Mouse (Mus musculus): Measurements from ENCODE around the gene Tmem131l. TPM values are rescaled to one million over a fixed set of nuclear protein-coding genes. Genes with fewer than 3 reads are reported as not detected.
A peak's percentile ranks its signal among the peaks of the same experiment; 100 is the strongest.

Gene Tmem131l
- total and polyA plus RNA-seq, 3 experiments: 25.9 to 48.2 (median 26.6) TPM

GRCm38 (mm10) chr3:83978497-83979410 is 61.2 kb downstream of the Tmem131l start:
- DNase-seq: no peak

- DNase-seq: no peak
These were observed 62.2 kb downstream of the Tmem131l start for GRCm38 (mm10) chr3:83977817-83978216.

DNA sequence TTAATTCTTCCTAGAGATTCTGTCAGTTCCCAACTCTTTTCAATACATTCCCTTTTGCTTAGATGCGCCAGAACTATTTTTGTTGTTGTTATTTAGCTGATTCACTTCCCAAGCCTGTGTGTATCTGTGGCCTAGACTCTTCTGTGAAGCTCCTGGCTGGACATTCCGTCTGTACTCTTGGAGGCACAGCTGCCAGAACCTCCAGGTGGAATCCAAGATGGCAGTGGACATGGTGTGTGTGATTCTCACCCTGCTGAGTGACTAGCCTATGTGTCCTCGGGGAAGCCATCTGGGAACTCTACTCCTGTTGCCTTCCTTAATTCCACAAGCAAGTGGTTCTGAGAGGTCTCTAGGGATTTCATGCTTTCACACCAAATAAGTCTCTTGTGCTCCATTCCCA is 63.8 kb downstream of the Tmem131l start:
- no peak for DNase-seq

GRCm38 (mm10) chr3:83973339-83973738 is 66.6 kb downstream of the Tmem131l start:
- no peak for DNase-seq

DNA sequence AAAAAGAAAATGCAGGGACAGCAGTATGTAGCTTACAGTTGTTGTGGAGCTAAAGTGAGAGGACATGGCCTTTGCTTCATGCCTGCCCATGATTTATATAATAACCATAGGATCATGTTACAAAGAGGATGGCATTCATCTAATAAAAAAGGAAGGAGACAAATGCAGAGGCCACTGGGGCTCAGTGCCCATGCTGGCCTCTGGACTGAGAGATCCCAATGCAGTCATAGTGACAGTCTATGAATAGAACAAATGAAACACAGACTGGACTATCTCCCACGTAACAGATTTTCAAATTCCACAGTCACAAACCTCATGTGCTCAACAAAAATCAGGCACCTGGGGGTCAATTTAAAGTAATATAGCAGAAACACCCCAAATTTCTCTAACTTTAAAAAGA is 69.3 kb downstream of the Tmem131l start:
- no peak for DNase-seq

DNA sequence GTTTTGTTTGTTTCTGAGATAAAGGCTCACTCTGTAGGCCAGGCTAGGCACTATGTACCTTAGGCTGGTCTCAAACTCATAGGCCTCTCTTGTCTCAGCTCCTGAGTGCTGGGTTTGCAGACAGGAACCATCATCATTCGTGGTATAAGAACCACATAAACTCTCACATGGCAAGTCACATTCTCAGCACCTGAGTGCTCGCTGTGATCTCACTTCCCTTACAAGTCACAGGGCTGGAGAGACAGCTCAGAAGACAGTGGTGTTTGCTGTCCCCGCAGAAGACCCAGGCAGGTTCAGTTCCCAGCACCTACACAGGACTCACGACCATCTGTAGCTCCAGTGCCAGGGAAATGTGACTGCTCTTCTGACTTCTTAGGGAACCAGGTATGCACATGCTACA is 70.9 kb downstream of the Tmem131l start:
- DNase-seq: no peak

DNA sequence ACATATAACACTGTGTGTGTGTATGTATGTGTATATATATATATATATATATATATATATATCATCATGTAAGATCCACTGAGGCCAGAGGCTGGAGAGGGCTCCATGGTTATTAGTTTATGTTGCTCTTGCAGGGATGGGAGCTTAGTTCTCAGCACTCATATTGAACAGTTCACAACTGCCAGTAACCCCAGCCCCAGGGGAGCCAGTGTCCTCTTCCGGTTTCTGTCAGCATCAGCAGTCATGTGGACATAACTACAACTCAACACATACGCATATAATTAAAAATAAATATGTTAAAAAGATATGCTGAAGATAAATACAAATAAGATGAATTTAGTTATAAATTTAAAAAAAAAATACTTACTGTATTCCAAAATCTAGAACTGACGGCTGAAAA is 72.2 kb downstream of the Tmem131l start:
- DNase-seq: no peak

GRCm38 (mm10) chr3:83965333-83965732 is 74.6 kb downstream of the Tmem131l start:
- DNase-seq: no peak

GRCm38 (mm10) chr3:83963705-83964104 is 76.3 kb downstream of the Tmem131l start:
- DNase-seq: no peak

GRCm38 (mm10) chr3:83962571-83962970 is 77.4 kb downstream of the Tmem131l start:
- DNase-seq: no peak

GRCm38 (mm10) chr3:83962076-83962475 is 77.9 kb downstream of the Tmem131l start:
- no peak for DNase-seq

DNA sequence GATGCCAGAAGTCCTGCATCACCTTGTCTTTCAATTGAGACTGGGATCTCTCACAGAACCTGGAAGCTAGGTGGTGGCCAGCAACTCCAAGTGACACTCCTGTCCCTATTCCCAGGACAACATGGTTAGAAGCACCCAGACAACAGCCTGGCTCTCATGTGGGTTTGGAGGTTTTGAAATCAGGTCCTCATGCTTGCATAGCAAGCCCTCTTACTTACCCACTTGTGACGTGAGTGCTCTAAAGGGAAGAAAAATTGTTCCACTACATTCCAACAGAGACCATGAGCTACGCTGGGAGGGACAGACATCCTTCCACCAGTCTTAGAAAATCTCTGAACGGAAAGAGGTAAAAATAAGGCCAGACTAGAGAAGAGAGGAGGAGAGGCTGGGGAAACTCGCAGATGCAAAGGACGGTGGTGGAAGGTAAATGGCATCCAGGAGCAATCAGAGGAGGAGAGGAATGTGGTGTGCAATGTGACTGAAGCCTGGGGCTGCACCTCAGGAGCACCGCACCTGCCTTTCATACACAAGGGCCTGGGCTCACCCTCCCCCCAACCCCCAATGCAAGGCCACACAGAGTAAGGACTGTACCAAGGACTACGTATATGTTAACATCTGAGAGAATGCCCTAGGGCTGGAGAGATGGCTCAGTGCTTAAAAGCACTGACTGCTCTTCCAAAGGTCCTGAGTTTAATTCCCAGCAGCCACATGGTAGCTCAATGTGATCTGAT is 80.9 kb downstream of the Tmem131l start:
- DNase-seq: no peak

GRCm38 (mm10) chr3:83953879-83954278 is 86.1 kb downstream of the Tmem131l start:
- DNase-seq: no peak

DNA sequence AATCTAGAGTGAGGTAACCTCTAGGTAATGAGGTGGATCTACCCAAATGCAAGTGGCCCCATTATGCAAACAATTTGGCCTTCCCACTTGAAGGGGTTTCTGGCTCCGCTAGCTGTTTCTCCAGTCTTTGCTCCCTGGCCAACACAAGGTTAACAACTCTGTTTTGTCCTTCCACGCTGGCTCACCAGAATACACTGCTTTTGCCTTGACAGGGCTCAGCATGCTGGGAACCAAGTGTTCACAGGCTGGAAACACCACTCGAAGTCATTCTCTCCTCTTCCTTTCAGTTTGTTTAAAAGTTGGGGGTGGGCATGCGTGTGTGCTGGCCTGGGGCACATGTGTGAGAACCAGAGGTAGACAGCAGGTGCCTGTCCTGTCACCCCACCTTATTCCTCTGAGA is 91.2 kb downstream of the Tmem131l start:
- DNase-seq: peak; percentile 47

DNA sequence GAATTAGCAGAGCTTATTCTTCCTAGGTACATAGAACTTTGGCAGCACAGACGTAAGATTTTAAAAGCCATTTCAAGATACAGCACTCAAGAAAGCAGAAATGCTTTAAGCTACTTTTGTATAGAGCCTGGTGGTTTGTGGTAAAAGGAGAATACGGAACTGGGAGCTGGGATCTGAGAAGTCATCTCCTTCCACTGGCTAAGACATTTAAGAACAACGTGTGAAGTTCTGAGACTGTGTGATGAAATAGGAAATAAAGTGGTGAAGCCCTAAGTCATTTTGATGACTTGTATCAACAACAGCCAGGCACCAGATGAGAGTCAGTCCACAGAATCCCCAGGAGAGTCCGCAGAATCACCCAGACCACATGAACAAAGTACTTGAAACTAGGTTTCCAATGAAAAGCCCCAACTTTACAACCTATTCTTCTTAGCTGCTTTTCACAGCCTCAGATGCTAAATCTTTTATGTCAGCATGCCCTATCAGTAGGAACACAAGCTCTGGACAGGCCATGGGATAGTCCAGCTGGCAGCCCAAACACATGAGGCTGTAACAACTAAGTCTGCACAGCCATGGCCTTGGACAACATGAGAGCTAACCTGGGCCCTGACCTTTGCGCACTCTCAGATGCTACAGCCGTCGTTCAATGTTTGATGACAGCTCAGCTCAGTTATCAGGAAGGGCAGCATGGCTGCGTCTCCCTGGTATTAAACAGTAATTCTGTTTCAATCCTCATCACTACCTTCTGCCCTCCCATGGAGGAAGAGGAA is 92.3 kb downstream of the Tmem131l start:
- peak; percentile 46 for DNase-seq

DNA sequence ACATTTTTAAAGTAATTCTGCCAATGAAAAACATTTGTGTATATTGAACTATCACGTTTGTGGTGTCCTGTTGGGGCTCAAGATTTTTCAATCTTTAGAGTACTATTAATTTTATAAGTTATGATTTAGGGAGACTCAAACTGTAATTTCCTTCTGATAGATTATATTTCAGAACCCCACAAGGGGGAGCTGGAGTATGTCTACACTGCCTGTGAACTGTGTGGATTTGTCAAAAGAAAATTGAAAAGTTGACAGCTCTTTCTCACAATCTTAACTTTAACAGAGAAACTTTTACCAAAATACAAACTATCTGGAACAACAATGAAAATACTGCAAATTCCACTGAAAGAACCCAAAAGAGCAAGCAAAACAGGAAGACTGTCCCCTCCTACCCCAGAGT is 93.1 kb downstream of the Tmem131l start:
- DNase-seq: no peak

GRCm38 (mm10) chr3:83943691-83944090 is 96.3 kb downstream of the Tmem131l start:
- DNase-seq: no peak

- no peak for DNase-seq
These were observed 96.8 kb downstream of the Tmem131l start for GRCm38 (mm10) chr3:83943212-83943611.

DNA sequence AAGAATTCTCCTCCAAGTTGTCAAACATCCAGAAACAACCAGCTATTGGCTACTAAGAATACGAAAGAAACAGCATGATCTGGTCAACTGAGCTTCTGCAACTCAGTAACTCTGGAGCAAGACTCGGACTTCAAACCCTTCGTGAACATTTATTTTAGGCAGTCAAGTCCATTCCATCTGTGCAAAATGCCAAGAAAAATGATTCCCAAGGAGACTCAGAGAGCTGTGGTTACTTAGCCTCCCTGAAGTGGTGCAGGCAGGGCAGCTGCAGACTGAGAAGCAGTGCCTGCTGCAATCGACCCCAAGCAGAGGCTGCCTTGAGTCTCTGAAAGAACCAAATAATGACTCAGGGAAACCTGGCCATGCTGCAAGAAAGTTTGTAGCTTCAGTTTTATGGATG is 98.1 kb downstream of the Tmem131l start:
- DNase-seq: no peak

DNA sequence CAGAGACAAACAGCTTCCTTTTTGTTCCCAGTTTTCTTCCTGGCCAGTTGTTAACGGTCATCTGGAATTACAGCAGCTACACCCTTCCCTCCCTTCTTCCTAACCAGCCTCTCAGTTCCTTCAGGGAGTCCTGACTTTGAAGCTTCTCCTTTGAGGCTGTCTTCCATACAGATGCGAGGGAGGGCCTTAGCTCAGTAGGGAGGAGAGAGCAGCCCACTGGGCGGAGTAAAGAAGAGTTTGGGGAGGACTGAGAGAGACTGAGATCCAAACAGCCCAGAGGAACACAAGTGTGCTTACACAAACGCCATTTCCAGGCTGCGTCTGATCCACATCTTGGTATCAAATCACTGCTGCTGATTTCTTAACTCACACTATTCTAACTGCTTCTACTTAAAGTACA is 101.1 kb downstream of the Tmem131l start:
- no peak for DNase-seq

DNA sequence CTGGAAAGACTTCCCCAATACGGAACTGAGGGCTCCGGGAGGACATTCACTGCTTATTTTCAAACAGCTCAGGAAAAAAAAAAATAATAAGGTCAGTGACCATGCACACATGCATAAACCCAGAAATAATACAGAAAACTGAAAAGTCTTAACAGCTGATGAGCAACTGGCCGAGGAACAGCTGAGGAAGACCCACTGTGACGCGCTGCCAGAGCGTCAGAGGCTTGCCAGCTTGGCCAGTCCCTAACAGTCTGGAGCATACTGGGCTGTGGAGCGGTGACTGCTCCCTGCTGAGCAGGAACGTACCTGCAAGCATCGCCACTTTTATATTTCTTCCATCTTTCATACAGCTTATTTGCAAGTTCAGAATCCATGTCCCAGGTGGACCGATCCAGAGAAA is 105.5 kb downstream of the Tmem131l start:
- no peak for DNase-seq

DNA sequence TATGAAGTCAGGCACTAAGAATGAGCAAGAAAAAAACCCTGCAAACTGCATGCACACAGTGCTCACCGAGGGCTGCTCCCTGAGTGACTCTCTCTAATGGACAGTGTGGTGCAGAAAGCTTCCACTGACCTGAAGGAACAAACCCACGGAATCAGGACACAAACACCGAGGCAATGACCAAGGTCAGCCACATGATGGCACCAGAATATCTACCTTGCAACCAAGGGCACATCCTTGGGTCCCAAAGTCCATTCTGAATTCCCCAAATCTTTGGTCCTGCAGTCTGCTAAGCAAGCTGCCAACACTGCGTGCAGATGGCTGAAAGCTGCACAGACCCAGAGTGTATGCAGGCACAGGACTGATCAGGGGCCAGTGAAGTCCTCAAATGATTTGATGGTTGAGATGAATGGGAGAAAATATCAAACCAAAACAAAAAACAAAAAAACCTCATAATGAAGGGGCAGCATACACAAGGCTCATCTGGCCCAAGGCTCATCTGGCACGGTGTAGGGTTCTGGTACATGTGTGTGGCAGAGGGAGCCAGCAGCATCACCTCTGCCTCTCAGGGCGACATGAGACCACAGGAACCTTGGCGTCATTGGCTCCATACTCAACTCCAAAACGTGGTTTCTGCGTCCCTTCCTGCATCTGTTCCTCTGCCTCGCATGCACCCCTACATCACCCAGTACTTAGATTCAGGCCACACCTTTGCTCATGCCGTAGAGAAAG is 124.0 kb downstream of the Tmem131l start:
- DNase-seq: peak; percentile 58
